Mouse (Mus musculus) kidney, postnatal 0 days (tissue): ENCODE data around the gene Rsad2. TPM values are rescaled to one million over a fixed set of nuclear protein-coding genes. Genes with fewer than 3 reads are reported as not detected.

Experiments
- ATAC-seq: fragments of 200-750 bp; cut with Nextera tagmentation; replicated peaks from 2 replicates; pipeline ENCODE4 v1.8.0; 2017; ENCODE audit warnings: low read depth, moderate number of reproducible peaks, moderate TSS enrichment, moderate library complexity; ENCODE audit not compliant: low FRiP score
- DNase-seq: peaks from one replicate; pipeline ENCODE4 v3.0.0-alpha.2; 2016; ENCODE audit warnings: low spot score
- H3K27ac ChIP-seq: fragments of 300-500 bp; sonication (generic); 2 replicates; pipeline ENCODE4 v1.5.1; 2014; ENCODE audit warnings: mild to moderate bottlenecking
- H3K27me3 ChIP-seq: fragments of 300-500 bp; sonication (generic); 2 replicates; pipeline ENCODE4 v1.6.1; 2014; ENCODE audit warnings: low read length, mixed read lengths; ENCODE audit not compliant: insufficient read depth
- H3K36me3 ChIP-seq: fragments of 300-500 bp; sonication (generic); 2 replicates; pipeline ENCODE4 v1.6.1; 2014; ENCODE audit warnings: low read length, mixed read lengths; ENCODE audit not compliant: insufficient read depth
- H3K4me1 ChIP-seq: fragments of 300-500 bp; sonication (generic); replicated peaks from 2 replicates; pipeline ENCODE4 v1.6.1; 2014; ENCODE audit warnings: antibody characterized with exemption, low read length, mixed read lengths; ENCODE audit not compliant: insufficient read depth
- H3K4me2 ChIP-seq: fragments of 300-500 bp; sonication (generic); 2 replicates; pipeline ENCODE4 v1.6.1; 2014; ENCODE audit warnings: mild to moderate bottlenecking, low read length, moderate library complexity, mixed read lengths
- H3K4me3 ChIP-seq: fragments of 300-500 bp; sonication (generic); replicated peaks from 2 replicates; pipeline ENCODE4 v1.5.1; 2014; ENCODE audit warnings: low read depth, low read length
- H3K9ac ChIP-seq: fragments of 300-500 bp; sonication (generic); 2 replicates; pipeline ENCODE4 v1.6.1; 2014; ENCODE audit warnings: low read depth, low read length
- H3K9me3 ChIP-seq: fragments of 300-500 bp; sonication (generic); replicated peaks from 2 replicates; pipeline ENCODE4 v1.6.1; 2016; ENCODE audit warnings: low read length, inconsistent platforms, mixed read lengths
- CTCF ChIP-seq: IDR thresholded peaks from 2 replicates; pipeline ENCODE4 v1.5.1; 2016; ENCODE audit warnings: antibody characterized with exemption, low read depth, mild to moderate bottlenecking, moderate library complexity
- WGBS: fragments of 180-500 bp; shearing (Covaris S2); extraction: QIAGEN DNeasy Blood & Tissue Kit; methylation state at CpG from one replicate; pipeline ENCODE4 v1.1.7; 2014; 5-methylcytosine and 5-hydroxymethylcytosine counted together
- polyA plus RNA-seq: library from polyadenylated mRNA; unstranded; fragments of >200 nt; fragmentation: Nextera tagmentation; extraction: Ambion mirVana; gene quantifications from 2 replicates; pipeline ENCODE4 v1.2.1, GENCODE M21; 2015

The Rsad2 gene
- polyA plus RNA-seq, 1 experiment from 2014 or later = 36.2 TPM

- DNase-seq = no peak
- no peak for ATAC-seq
- Histone ChIP-seq H3K27ac (no peak overlapping the region), H3K9ac (no peak overlapping the region), H3K9me3 (no peaks in the 10 kb centered on the region), H3K27me3 (no peaks in the 10 kb centered on the region), H3K4me2 (no peak overlapping the region), H3K36me3 (peaks cover 11% of the 10 kb centered on the region; the same call in 1 of the 2 replicates), H3K4me3 (no peak overlapping the region), H3K4me1 (no peaks in the 10 kb centered on the region)
- no peak for TF ChIP-seq CTCF
- 81% methylated on average over 18 of the region's 18 CpGs for WGBS
Measured at GRCm38 (mm10) chr12:26478196-26479004, 22.1 kb upstream of the Rsad2 start.

GRCm38 (mm10) chr12:26477198-26477597 lies 20.9 kb upstream of the Rsad2 start:
- H3K9me3 ChIP-seq = no peaks in the 10 kb centered on the region
- H3K27ac ChIP-seq = no peak overlapping the region
- 92% methylated on average over 5 of the region's 5 CpGs for WGBS
- TF ChIP-seq CTCF = no peak
- H3K4me3 ChIP-seq = no peak overlapping the region
- H3K27me3 ChIP-seq = no peaks in the 10 kb centered on the region
- no peaks in the 10 kb centered on the region for H3K4me1 ChIP-seq
- H3K36me3 ChIP-seq = peaks cover 11% of the 10 kb centered on the region; the same call in 1 of the 2 replicates
- ATAC-seq (no peak), DNase-seq (no peak)
- H3K9ac ChIP-seq = no peak overlapping the region
- no peak overlapping the region for H3K4me2 ChIP-seq

DNA sequence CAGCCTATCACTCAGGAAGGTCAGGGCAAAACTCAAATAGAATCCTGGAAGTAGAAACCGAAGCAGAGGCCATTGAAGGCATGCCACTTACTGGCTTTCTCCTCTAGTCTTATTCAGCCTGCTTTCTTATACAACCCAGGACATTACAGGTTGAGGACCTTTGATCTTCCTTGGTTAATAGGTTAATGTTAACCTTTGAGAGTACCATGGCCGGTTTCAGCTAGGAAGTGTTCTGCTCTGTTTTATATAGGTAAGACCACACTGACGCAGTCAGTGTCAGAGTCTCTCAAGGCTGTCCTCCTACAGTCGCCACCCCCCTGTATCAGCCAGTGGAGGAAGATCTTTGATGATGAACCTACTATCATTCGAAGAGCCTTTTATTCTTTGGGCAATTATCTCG lies 17.5 kb upstream of the Rsad2 start:
- H3K4me1 ChIP-seq = peaks cover 7% of the 10 kb centered on the region; the same call in 1 of the 2 replicates
- WGBS = 84% methylated on average over 6 of the region's 6 CpGs
- ATAC-seq = peak; percentile 57; the same call in 1 of the 2 replicates

GRCm38 (mm10) chr12:26472770-26473481 lies 16.7 kb upstream of the Rsad2 start:
- peaks cover 9% of the 10 kb centered on the region; the same call in 1 of the 2 replicates for H3K36me3 ChIP-seq
- H3K4me1 ChIP-seq = peaks cover 7% of the 10 kb centered on the region; the same call in 1 of the 2 replicates
- WGBS = 87% methylated on average over 3 of the region's 3 CpGs
- H3K4me2 ChIP-seq = no peak overlapping the region
- no peak for TF ChIP-seq CTCF
- H3K9ac ChIP-seq = no peak overlapping the region
- H3K4me3 ChIP-seq = no peak overlapping the region
- ATAC-seq (no peak), DNase-seq (no peak)
- no peaks in the 10 kb centered on the region for H3K27me3 ChIP-seq
- no peaks in the 10 kb centered on the region for H3K9me3 ChIP-seq
- peak overlapping the region; percentile 36; the same call in 1 of the 2 replicates for H3K27ac ChIP-seq

More for the DNA sequence above, 17.5 kb upstream of the Rsad2 start:
- Histone ChIP-seq H3K4me2 (no peak overlapping the region), H3K9ac (no peak overlapping the region), H3K27me3 (no peaks in the 10 kb centered on the region), H3K9me3 (no peaks in the 10 kb centered on the region), H3K27ac (no peak overlapping the region), H3K36me3 (peaks cover 11% of the 10 kb centered on the region; the same call in 1 of the 2 replicates), H3K4me3 (no peak overlapping the region)
- no peak for TF ChIP-seq CTCF
- no peak for DNase-seq

DNA sequence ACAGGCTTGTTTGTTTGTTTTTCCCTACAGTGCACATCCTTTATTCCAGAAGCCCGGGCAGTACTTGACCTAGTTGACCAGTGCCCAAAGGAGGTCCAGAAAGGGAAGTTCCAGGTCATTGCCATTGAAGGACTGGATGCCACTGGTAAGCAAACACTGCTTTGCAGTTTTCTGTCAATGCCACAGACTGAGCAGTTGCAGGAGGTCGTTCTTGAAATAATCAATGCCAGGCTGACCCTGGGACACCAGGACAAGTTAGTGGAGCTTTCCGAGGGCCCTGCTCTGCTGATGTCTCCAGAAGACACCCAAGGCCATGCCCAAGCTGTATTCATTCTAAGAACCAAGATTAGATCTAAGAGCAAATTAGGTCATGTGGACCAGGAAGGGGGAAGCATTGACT lies 15.1 kb upstream of the Rsad2 start:
- ATAC-seq = no peak
- peaks cover 7% of the 10 kb centered on the region; the same call in 1 of the 2 replicates for H3K4me1 ChIP-seq
- 56% methylated on average over 3 of the region's 3 CpGs for WGBS
- no peaks in the 10 kb centered on the region for H3K9me3 ChIP-seq
- H3K27ac ChIP-seq = no peak overlapping the region
- no peaks in the 10 kb centered on the region for H3K36me3 ChIP-seq
- no peak overlapping the region for H3K4me3 ChIP-seq
- H3K4me2 ChIP-seq = peak overlapping the region; percentile 93
- DNase-seq = no peak
- no peaks in the 10 kb centered on the region for H3K27me3 ChIP-seq
- H3K9ac ChIP-seq = no peak overlapping the region
- TF ChIP-seq CTCF = no peak

GRCm38 (mm10) chr12:26470042-26470409 lies 13.8 kb upstream of the Rsad2 start:
- Histone ChIP-seq H3K4me1 (peaks cover 7% of the 10 kb centered on the region; the same call in 1 of the 2 replicates), H3K36me3 (no peaks in the 10 kb centered on the region), H3K4me2 (peak overlapping the region; percentile 93), H3K9me3 (no peaks in the 10 kb centered on the region), H3K27ac (0 out of 2 replicates have a peak overlapping the region, but pooled peaks have one; percentile 87), H3K9ac (peak overlapping the region; percentile 80), H3K27me3 (no peaks in the 10 kb centered on the region), H3K4me3 (peak overlapping the region; percentile 71)
- peak; percentile 45 for DNase-seq
- peak; percentile 30; the same call in 1 of the 2 replicates for TF ChIP-seq CTCF
- ATAC-seq = 0 out of 2 replicates have a peak, but pooled peaks have one; percentile 2
- 21% methylated on average over 6 of the region's 6 CpGs for WGBS
